ENCODE assay signal across 8 mouse cellular contexts in genomic region chr17:74264333-74265155, GRCm38 (mm10). TPM values are rescaled to one million over a fixed set of nuclear protein-coding genes. Genes with fewer than 3 reads are reported as not detected.
DNase-seq lines count a peak whose midpoint lies in the region; ATAC-seq and TF ChIP-seq lines count a peak whose summit lies in the region.

No protein-coding gene starts in this region.

- peak; percentile 31 for DNase-seq in adrenal gland, adult 2 months
- DNase-seq in adrenal gland, adult 18-20 months (ENCODE audit: low spot score in 2 of 2) = no peak
- peak; percentile 27 for DNase-seq in embryonic facial prominence, embryonic 14.5 days (ENCODE audit: low spot score)
- peak; percentile 24 for DNase-seq in heart, postnatal 0 days (ENCODE audit: low spot score)
- peak; percentile 36 for DNase-seq in limb, embryonic 14.5 days (ENCODE audit: low spot score)
- no peak for DNase-seq in left cerebral cortex, adult 18-20 months (ENCODE audit: low spot score in 2 of 2)
- no peak for DNase-seq in layer of hippocampus, adult 11-12 months (ENCODE audit: low spot score)

- WGBS in embryonic facial prominence, embryonic 14.5 days = 69% methylated on average over 3 of the region's 3 CpGs
- 49% methylated on average over 3 of the region's 3 CpGs for WGBS in heart, postnatal 0 days
- WGBS in limb, embryonic 14.5 days = 28% methylated on average over 3 of the region's 3 CpGs
- WGBS in stomach, embryonic 14.5 days = 57% methylated on average over 3 of the region's 3 CpGs

- TF ChIP-seq POLR2A in limb, embryonic 14.5 days (IDR thresholded peaks at IDR 0.05; ENCODE audit: borderline replicate concordance, extremely low read depth, insufficient read depth, insufficient read length) = no peak

- TF ChIP-seq EP300 in heart, postnatal 0 days (IDR thresholded peaks at IDR 0.05; ENCODE audit: low read depth) = no peak

- no peak overlapping the region for H3K4me2 ChIP-seq in embryonic facial prominence, embryonic 14.5 days (ENCODE audit: low read depth, low read length)
- H3K4me2 ChIP-seq in heart, postnatal 0 days (ENCODE audit: low read depth, low read length) = peak overlapping the region; percentile 14; the same call in 1 of the 2 replicates
- no peak overlapping the region for H3K4me2 ChIP-seq in limb, embryonic 14.5 days (replicated peaks; ENCODE audit: low read depth, low read length, severe bottlenecking)
- H3K4me2 ChIP-seq in stomach, embryonic 14.5 days (replicated peaks; ENCODE audit: low read depth, low read length) = no peak overlapping the region

- no peaks in the 10 kb centered on the region for H3K27me3 ChIP-seq in embryonic facial prominence, embryonic 14.5 days (replicated peaks; ENCODE audit: control insufficient read depth, insufficient read depth, low read length)
- H3K27me3 ChIP-seq in heart, postnatal 0 days (ENCODE audit: control insufficient read depth, insufficient read depth, low read length) = no peaks in the 10 kb centered on the region
- H3K27me3 ChIP-seq in limb, embryonic 14.5 days (ENCODE audit: control insufficient read depth, insufficient read depth, low read length) = no peaks in the 10 kb centered on the region
- H3K27me3 ChIP-seq in stomach, embryonic 14.5 days (ENCODE audit: control insufficient read depth, insufficient read depth, low read length) = no peaks in the 10 kb centered on the region

- TF ChIP-seq CTCF in heart, postnatal 0 days (IDR thresholded peaks at IDR 0.05; ENCODE audit: low read depth) = no peak

- H3K4me1 ChIP-seq in embryonic facial prominence, embryonic 14.5 days (ENCODE audit: control insufficient read depth, insufficient read depth, low read length) = peaks cover 6% of the 10 kb centered on the region; the same call in 1 of the 2 replicates
- peaks cover 21% of the 10 kb centered on the region for H3K4me1 ChIP-seq in heart, postnatal 0 days (ENCODE audit: control insufficient read depth, insufficient read depth)
- peaks cover 25% of the 10 kb centered on the region for H3K4me1 ChIP-seq in limb, embryonic 14.5 days (ENCODE audit: control insufficient read depth, insufficient read depth, low read length)
- H3K4me1 ChIP-seq in stomach, embryonic 14.5 days (ENCODE audit: control insufficient read depth, insufficient read depth, low read length) = peaks cover 21% of the 10 kb centered on the region

- H3K9me3 ChIP-seq in embryonic facial prominence, embryonic 14.5 days (ENCODE audit: control insufficient read depth, low read length) = no peaks in the 10 kb centered on the region
- no peaks in the 10 kb centered on the region for H3K9me3 ChIP-seq in heart, postnatal 0 days (replicated peaks; ENCODE audit: control insufficient read depth, low read length)
- no peaks in the 10 kb centered on the region for H3K9me3 ChIP-seq in limb, embryonic 14.5 days (ENCODE audit: control insufficient read depth, low read length)
- H3K9me3 ChIP-seq in stomach, embryonic 14.5 days (ENCODE audit: control insufficient read depth, low read depth, low read length) = no peaks in the 10 kb centered on the region

- ATAC-seq in embryonic facial prominence, embryonic 14.5 days (ENCODE audit: low read depth) = peak; percentile 51; the same call in 1 of the 2 replicates
- ATAC-seq in heart, postnatal 0 days (ENCODE audit: insufficient read depth, low read depth) = peak; percentile 36; the same call in 1 of the 2 replicates
- ATAC-seq in limb, embryonic 14.5 days (ENCODE audit: low FRiP score, low read depth) = 0 out of 2 replicates have a peak, but pooled peaks have one; percentile 20
- ATAC-seq in stomach, embryonic 14.5 days (ENCODE audit: insufficient number of reproducible peaks, insufficient read depth, low FRiP score, low read depth) = no peak

- H3K4me3 ChIP-seq in embryonic facial prominence, embryonic 14.5 days (ENCODE audit: low read depth, low read length) = no peak overlapping the region
- H3K4me3 ChIP-seq in heart, postnatal 0 days (ENCODE audit: low read depth, low read length) = no peak overlapping the region
- no peak overlapping the region for H3K4me3 ChIP-seq in limb, embryonic 14.5 days (replicated peaks; ENCODE audit: low read length)
- no peak overlapping the region for H3K4me3 ChIP-seq in stomach, embryonic 14.5 days (ENCODE audit: low read depth, low read length)

- peak overlapping the region; percentile 55; the same call in 1 of the 2 replicates for H3K27ac ChIP-seq in embryonic facial prominence, embryonic 14.5 days (replicated peaks; ENCODE audit: low read depth, low read length)
- peak overlapping the region; percentile 72 for H3K27ac ChIP-seq in heart, postnatal 0 days (ENCODE audit: low read depth)
- H3K27ac ChIP-seq in limb, embryonic 14.5 days (replicated peaks; ENCODE audit: low read depth, low read length) = peak overlapping the region; percentile 11; the same call in 1 of the 2 replicates
- H3K27ac ChIP-seq in stomach, embryonic 14.5 days (ENCODE audit: low read length) = peak overlapping the region; percentile 61; the same call in 1 of the 2 replicates

- no peak overlapping the region for H3K9ac ChIP-seq in embryonic facial prominence, embryonic 14.5 days (ENCODE audit: low read depth, low read length)
- no peak overlapping the region for H3K9ac ChIP-seq in heart, postnatal 0 days (replicated peaks; ENCODE audit: low read depth, low read length)
- H3K9ac ChIP-seq in limb, embryonic 14.5 days (ENCODE audit: low read depth, low read length, severe bottlenecking) = no peak overlapping the region
- H3K9ac ChIP-seq in stomach, embryonic 14.5 days (replicated peaks; ENCODE audit: low read depth, low read length) = 0 out of 2 replicates have a peak overlapping the region, but pooled peaks have one; percentile 14

- H3K36me3 ChIP-seq in embryonic facial prominence, embryonic 14.5 days (ENCODE audit: control insufficient read depth, insufficient read depth, low read length) = no peaks in the 10 kb centered on the region
- H3K36me3 ChIP-seq in heart, postnatal 0 days (replicated peaks; ENCODE audit: control insufficient read depth, insufficient read depth, low read length) = no peaks in the 10 kb centered on the region
- no peaks in the 10 kb centered on the region for H3K36me3 ChIP-seq in limb, embryonic 14.5 days (ENCODE audit: control insufficient read depth, insufficient read depth, low read length)
- H3K36me3 ChIP-seq in stomach, embryonic 14.5 days (ENCODE audit: control insufficient read depth, insufficient read depth, low read length) = no peaks in the 10 kb centered on the region

RNA-seq across cellular contexts. Expression of gene Memo1, which starts 30.8 kb away (rescaled TPM):
- 100 to 1,000 TPM; 100 to 104 TPM for total RNA-seq in adrenal gland, adult 2 months (2021)
- polyA plus RNA-seq in adrenal gland, adult 2 months (2012; rRNA removed) = 57.4 and 61.3 TPM in 2 replicates
- 100 to 1,000 TPM in 1 of 2 experiments, 10 to 100 TPM in 1; 76.5 to 101 TPM for total RNA-seq in adrenal gland, adult 18-20 months (2021)
- 94.9 and 102 TPM in 2 replicates for polyA plus RNA-seq in embryonic facial prominence, embryonic 14.5 days (2014; fragmentation: Nextera tagmentation; extraction: Ambion mirVana)
- 30.2 and 128 TPM in 2 replicates for total RNA-seq in heart, postnatal 0 days (2014; rRNA removed; ENCODE audit: low replicate concordance)
- 67.5 and 68.8 TPM in 2 replicates for polyA plus RNA-seq in heart, postnatal 0 days (2015; fragmentation: Nextera tagmentation; extraction: Ambion mirVana)
- 73.6 and 75.0 TPM in 2 replicates for polyA plus RNA-seq in limb, embryonic 14.5 days (2012; rRNA removed)
- polyA plus RNA-seq in limb, embryonic 14.5 days (2014; fragmentation: Nextera tagmentation; extraction: Ambion mirVana) = 97.1 and 98.9 TPM in 2 replicates
- 94.8 and 105 TPM in 2 replicates for polyA plus RNA-seq in stomach, embryonic 14.5 days (2014; fragmentation: Nextera tagmentation; extraction: Ambion mirVana)
- 10 to 100 TPM; 40.7 to 41.0 TPM for total RNA-seq in left cerebral cortex, adult 18-20 months (2021)

RNA-seq across cellular contexts. Expression of gene Dpy30, which starts 59.2 kb away (rescaled TPM):
- 10 to 100 TPM; 78.9 to 85.8 TPM for total RNA-seq in adrenal gland, adult 2 months (2021)
- 26.9 and 34.0 TPM in 2 replicates for polyA plus RNA-seq in adrenal gland, adult 2 months (2012; rRNA removed)
- 10 to 100 TPM; 70.1 to 77.2 TPM for total RNA-seq in adrenal gland, adult 18-20 months (2021)
- polyA plus RNA-seq in embryonic facial prominence, embryonic 14.5 days (2014; fragmentation: Nextera tagmentation; extraction: Ambion mirVana) = 174 and 186 TPM in 2 replicates
- total RNA-seq in heart, postnatal 0 days (2014; rRNA removed; ENCODE audit: low replicate concordance) = 65.6 and 96.7 TPM in 2 replicates
- 209 and 213 TPM in 2 replicates for polyA plus RNA-seq in heart, postnatal 0 days (2015; fragmentation: Nextera tagmentation; extraction: Ambion mirVana)
- polyA plus RNA-seq in limb, embryonic 14.5 days (2012; rRNA removed) = 99.4 and 130 TPM in 2 replicates
- 184 and 204 TPM in 2 replicates for polyA plus RNA-seq in limb, embryonic 14.5 days (2014; fragmentation: Nextera tagmentation; extraction: Ambion mirVana)
- 213 and 215 TPM in 2 replicates for polyA plus RNA-seq in stomach, embryonic 14.5 days (2014; fragmentation: Nextera tagmentation; extraction: Ambion mirVana)
- total RNA-seq in left cerebral cortex, adult 18-20 months (2021) = 10 to 100 TPM; 51.2 to 51.7 TPM

Comparison
In these comparisons a context has a peak if more than half of its experiments do, and no peak if none do; other contexts are left out.
1. DNase-seq: peak in adrenal gland, adult 2 months (single experiment), embryonic facial prominence, embryonic 14.5 days (single experiment), heart, postnatal 0 days (single experiment) and limb, embryonic 14.5 days (single experiment); none in adrenal gland, adult 18-20 months (0 of 2), left cerebral cortex, adult 18-20 months (0 of 2) and layer of hippocampus, adult 11-12 months (single experiment).
2. H3K27ac ChIP-seq: peak in every context shown above with its lines; median percentile 72 in heart, postnatal 0 days; 61 in stomach, embryonic 14.5 days; 55 in embryonic facial prominence, embryonic 14.5 days; 11 in limb, embryonic 14.5 days.